Mouse (Mus musculus) thymus, adult 2 months (tissue): ENCODE results near the gene En1. TPM values are rescaled to one million over a fixed set of nuclear protein-coding genes. Genes with fewer than 3 reads are reported as not detected.

Experiments used
- DNase-seq: peaks from one replicate; pipeline ENCODE4 v3.0.0; 2021
- H3K27ac ChIP-seq: fragments of 200-500 bp; 2 replicates; pipeline ENCODE4 v1.5.1; 2012; ENCODE audit warnings: low read length, control low read depth; ENCODE audit not compliant: control insufficient read depth, insufficient read depth
- H3K27me3 ChIP-seq: fragments of 200-500 bp; 2 replicates; pipeline ENCODE4 v1.6.1; 2012; ENCODE audit warnings: mild to moderate bottlenecking, low read length, moderate library complexity, mixed read lengths; ENCODE audit not compliant: control insufficient read depth, insufficient read depth
- H3K36me3 ChIP-seq: fragments of 200-500 bp; 2 replicates; pipeline ENCODE4 v1.6.1; 2012; ENCODE audit warnings: mild to moderate bottlenecking, low read length, moderate library complexity; ENCODE audit not compliant: control insufficient read depth, insufficient read depth
- H3K4me1 ChIP-seq: fragments of 200-500 bp; replicated peaks from 2 replicates; pipeline ENCODE4 v1.6.1; 2012; ENCODE audit warnings: low read length; ENCODE audit not compliant: control insufficient read depth, insufficient read depth
- H3K4me3 ChIP-seq: fragments of 200-500 bp; 2 replicates; pipeline ENCODE4 v1.5.1; 2012; ENCODE audit warnings: mild to moderate bottlenecking, low read length, control low read depth, moderate library complexity; ENCODE audit not compliant: control insufficient read depth, insufficient read depth
- CTCF ChIP-seq: fragments of 200-500 bp; IDR thresholded peaks from 2 replicates; pipeline ENCODE4 v1.5.1; 2012; ENCODE audit warnings: mild to moderate bottlenecking, control low read depth, low read length, moderate library complexity, borderline replicate concordance; ENCODE audit not compliant: control insufficient read depth, poor library complexity, insufficient read depth; ENCODE audit errors: extremely low read depth
- POLR2A ChIP-seq: fragments of 200-500 bp; IDR thresholded peaks from 2 replicates; pipeline ENCODE4 v1.6.1; 2012; ENCODE audit warnings: mild to moderate bottlenecking, low read length, control low read depth, moderate library complexity; ENCODE audit not compliant: control insufficient read depth, poor library complexity, insufficient read depth; ENCODE audit errors: extremely low read depth
- WGBS: fragments of 180-500 bp; shearing (Covaris S2); methylation state at CpG from one replicate; pipeline ENCODE4 v1.1.7; 2018; 5-methylcytosine and 5-hydroxymethylcytosine counted together
- polyA plus RNA-seq: library from polyadenylated mRNA; depleted of rRNA; stranded (reverse); fragments of >200 nt; gene quantifications from 2 replicates; pipeline ENCODE4 v1.2.3, GENCODE M21; 2012; rRNA removed

The En1 gene
- polyA plus RNA-seq, 1 experiment = 0.07 TPM

DNA sequence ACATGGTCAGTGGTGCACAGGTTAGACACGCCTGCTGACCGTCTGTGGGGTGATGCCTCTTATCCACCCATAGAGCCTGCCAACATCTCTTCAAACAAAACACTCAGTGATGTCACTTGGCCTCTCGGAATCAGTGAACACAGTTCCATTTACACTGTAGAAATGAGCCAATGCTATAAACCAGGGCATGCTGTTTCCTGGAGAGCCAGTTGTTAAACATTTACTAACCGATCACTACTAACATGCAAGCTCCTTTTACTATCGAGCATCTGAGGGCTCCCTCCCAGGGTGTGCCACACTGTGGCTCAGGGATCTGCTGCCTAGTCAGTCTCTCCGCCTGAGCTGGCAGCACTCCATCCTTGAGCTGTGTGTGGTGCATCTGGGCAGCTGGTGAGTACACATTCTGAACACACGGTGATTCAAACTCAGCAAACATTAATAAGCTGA is 52.8 kb downstream of the En1 start:
- Histone ChIP-seq H3K4me3 (no peak overlapping the region), H3K36me3 (no peaks in the 10 kb centered on the region), H3K27ac (no peak overlapping the region), H3K4me1 (no peaks in the 10 kb centered on the region), H3K27me3 (no peaks in the 10 kb centered on the region)
- 91% methylated on average over 7 of the region's 7 CpGs for WGBS
- DNase-seq = no peak
- TF ChIP-seq CTCF (no peak), POLR2A (no peak)

Other genes starting within 250 kb of the En1 start
- 0.36 and 2.1 TPM in 2 replicates for gene Marco, start 97.4 kb upstream of the En1 start, polyA plus RNA-seq